Mouse (Mus musculus) stomach, embryonic 16.5 days (tissue): ENCODE data around the gene Gm11172. TPM values are rescaled to one million over a fixed set of nuclear protein-coding genes. Genes with fewer than 3 reads are reported as not detected.

Experiments used
- ATAC-seq: fragments of 200-750 bp; cut with Nextera tagmentation; 2 replicates; pipeline ENCODE4 v1.8.0; 2017; ENCODE audit warnings: moderate number of reproducible peaks, moderate TSS enrichment; ENCODE audit not compliant: insufficient read depth, low FRiP score
- H3K27ac ChIP-seq: fragments of 300-500 bp; sonication (generic); 2 replicates; pipeline ENCODE4 v1.5.1; 2014; ENCODE audit warnings: low read length
- H3K27me3 ChIP-seq: fragments of 300-500 bp; sonication (generic); 2 replicates; pipeline ENCODE4 v1.6.1; 2014; ENCODE audit warnings: low read length, control low read depth, mixed read lengths; ENCODE audit not compliant: control insufficient read depth, insufficient read depth
- H3K36me3 ChIP-seq: fragments of 300-500 bp; sonication (generic); 2 replicates; pipeline ENCODE4 v1.6.1; 2014; ENCODE audit warnings: low read length; ENCODE audit not compliant: control insufficient read depth, insufficient read depth
- H3K4me1 ChIP-seq: fragments of 300-500 bp; sonication (generic); 2 replicates; pipeline ENCODE4 v1.6.1; 2014; ENCODE audit warnings: low read length, control low read depth, mixed read lengths; ENCODE audit not compliant: control insufficient read depth, insufficient read depth
- H3K4me2 ChIP-seq: fragments of 300-500 bp; sonication (generic); 2 replicates; pipeline ENCODE4 v1.6.1; 2014; ENCODE audit warnings: low read depth, low read length, mixed read lengths
- H3K4me3 ChIP-seq: fragments of 300-500 bp; sonication (generic); replicated peaks from 2 replicates; pipeline ENCODE4 v1.5.1; 2014; ENCODE audit warnings: mild to moderate bottlenecking, low read length
- H3K9ac ChIP-seq: fragments of 300-500 bp; sonication (generic); 2 replicates; pipeline ENCODE4 v1.6.1; 2014; ENCODE audit warnings: low read length
- H3K9me3 ChIP-seq: fragments of 300-500 bp; sonication (generic); replicated peaks from 2 replicates; pipeline ENCODE4 v1.6.1; 2016; ENCODE audit warnings: low read length, control low read depth; ENCODE audit not compliant: control insufficient read depth
- WGBS: fragments of 180-500 bp; shearing (Covaris S2); extraction: QIAGEN DNeasy Blood & Tissue Kit; methylation state at CpG from one replicate; pipeline ENCODE4 v1.1.7; 2014; 5-methylcytosine and 5-hydroxymethylcytosine counted together
- polyA plus RNA-seq: library from polyadenylated mRNA; unstranded; fragments of >200 nt; fragmentation: Nextera tagmentation; extraction: Ambion mirVana; gene quantifications from 2 replicates; pipeline ENCODE4 v1.2.1, GENCODE M21; 2015

Gm11172 gene
- polyA plus RNA-seq, 1 experiment from 2014 or later = not detected

GRCm38 (mm10) chr16:10837250-10837649 lies 24.5 kb downstream of the Gm11172 start:
- Histone ChIP-seq H3K4me3 (no peak overlapping the region), H3K9ac (no peak overlapping the region), H3K27me3 (no peaks in the 10 kb centered on the region), H3K9me3 (no peaks in the 10 kb centered on the region), H3K4me1 (peaks cover 34% of the 10 kb centered on the region), H3K4me2 (no peak overlapping the region), H3K36me3 (no peaks in the 10 kb centered on the region), H3K27ac (no peak overlapping the region)
- 77% methylated on average over 3 of the region's 3 CpGs for WGBS
- no peak for ATAC-seq

- Histone ChIP-seq H3K36me3 (no peaks in the 10 kb centered on the region), H3K27me3 (no peaks in the 10 kb centered on the region), H3K4me1 (peaks cover 34% of the 10 kb centered on the region), H3K9me3 (no peaks in the 10 kb centered on the region), H3K4me2 (0 out of 2 replicates have a peak overlapping the region, but pooled peaks have one; percentile 15), H3K4me3 (no peak overlapping the region), H3K27ac (peak overlapping the region; percentile 83), H3K9ac (peak overlapping the region; percentile 23; the same call in 1 of the 2 replicates)
- 80% methylated on average over 1 of the region's 1 CpGs for WGBS
- ATAC-seq = no peak
These were observed 25.2 kb downstream of the Gm11172 start for GRCm38 (mm10) chr16:10837903-10838302.

GRCm38 (mm10) chr16:10838487-10839245 lies 26.0 kb downstream of the Gm11172 start:
- Histone ChIP-seq H3K4me3 (no peak overlapping the region), H3K27ac (peak overlapping the region; percentile 83), H3K27me3 (no peaks in the 10 kb centered on the region), H3K9ac (peak overlapping the region; percentile 30; the same call in 1 of the 2 replicates), H3K36me3 (no peaks in the 10 kb centered on the region), H3K4me2 (0 out of 2 replicates have a peak overlapping the region, but pooled peaks have one; percentile 15), H3K4me1 (peaks cover 40% of the 10 kb centered on the region), H3K9me3 (no peaks in the 10 kb centered on the region)
- ATAC-seq = peak; percentile 31; the same call in 1 of the 2 replicates
- 44% methylated on average over 10 of the region's 10 CpGs for WGBS

- peaks cover 47% of the 10 kb centered on the region for H3K4me1 ChIP-seq
- H3K9me3 ChIP-seq = no peaks in the 10 kb centered on the region
- H3K27ac ChIP-seq = no peak overlapping the region
- no peak for ATAC-seq
- 80% methylated on average over 12 of the region's 14 CpGs for whole genome bisulfite sequencing
- H3K27me3 ChIP-seq = no peaks in the 10 kb centered on the region
- no peaks in the 10 kb centered on the region for H3K36me3 ChIP-seq
- no peak overlapping the region for H3K4me2 ChIP-seq
- no peak overlapping the region for H3K4me3 ChIP-seq
- H3K9ac ChIP-seq = no peak overlapping the region
These were observed 27.3 kb downstream of the Gm11172 start for GRCm38 (mm10) chr16:10840018-10840417.

- H3K36me3 ChIP-seq = no peaks in the 10 kb centered on the region
- H3K4me2 ChIP-seq = no peak overlapping the region
- no peaks in the 10 kb centered on the region for H3K27me3 ChIP-seq
- H3K27ac ChIP-seq = no peak overlapping the region
- H3K4me3 ChIP-seq = no peak overlapping the region
- no peak overlapping the region for H3K9ac ChIP-seq
- no peak for ATAC-seq
- 74% methylated on average over 4 of the region's 4 CpGs for WGBS
- no peaks in the 10 kb centered on the region for H3K9me3 ChIP-seq
- peaks cover 32% of the 10 kb centered on the region for H3K4me1 ChIP-seq
These were observed 29.7 kb downstream of the Gm11172 start for GRCm38 (mm10) chr16:10842282-10842855.

GRCm38 (mm10) chr16:10843486-10844318 lies 31.0 kb downstream of the Gm11172 start:
- Histone ChIP-seq H3K9ac (peak overlapping the region; percentile 52), H3K4me3 (peak overlapping the region; percentile 20), H3K4me2 (peak overlapping the region; percentile 48), H3K27me3 (no peaks in the 10 kb centered on the region), H3K4me1 (peaks cover 26% of the 10 kb centered on the region), H3K9me3 (no peaks in the 10 kb centered on the region), H3K36me3 (no peaks in the 10 kb centered on the region), H3K27ac (peak overlapping the region; percentile 30; the same call in 1 of the 2 replicates)
- no peak for ATAC-seq
- WGBS = 16% methylated on average over 18 of the region's 18 CpGs

GRCm38 (mm10) chr16:10844319-10844670 lies 31.6 kb downstream of the Gm11172 start:
- H3K4me2 ChIP-seq = peak overlapping the region; percentile 48
- ATAC-seq = no peak
- H3K27me3 ChIP-seq = no peaks in the 10 kb centered on the region
- 43% methylated on average over 6 of the region's 6 CpGs for WGBS
- no peaks in the 10 kb centered on the region for H3K9me3 ChIP-seq
- peaks cover 25% of the 10 kb centered on the region for H3K4me1 ChIP-seq
- peak overlapping the region; percentile 20; the same call in 1 of the 2 replicates for H3K4me3 ChIP-seq
- no peak overlapping the region for H3K27ac ChIP-seq
- H3K9ac ChIP-seq = no peak overlapping the region; the same call in 1 of the 2 replicates
- no peaks in the 10 kb centered on the region for H3K36me3 ChIP-seq

- no peaks in the 10 kb centered on the region for H3K36me3 ChIP-seq
- H3K4me3 ChIP-seq = no peak overlapping the region
- no peak overlapping the region for H3K9ac ChIP-seq
- H3K27ac ChIP-seq = no peak overlapping the region
- H3K9me3 ChIP-seq = no peaks in the 10 kb centered on the region
- no peak for ATAC-seq
- H3K27me3 ChIP-seq = no peaks in the 10 kb centered on the region
- H3K4me2 ChIP-seq = no peak overlapping the region
- 74% methylated on average over 6 of the region's 6 CpGs for WGBS
- peaks cover 39% of the 10 kb centered on the region for H3K4me1 ChIP-seq
These were observed 33.2 kb downstream of the Gm11172 start for GRCm38 (mm10) chr16:10845952-10846351.
